Comparison of ENCODE assay signal across 11 mouse cellular contexts in genomic region chr6:8693141-8693881, GRCm38 (mm10).
DNase-seq lines count a peak whose midpoint lies in the region; ATAC-seq and TF ChIP-seq lines count a peak whose summit lies in the region.
"Had no signal": no experiment of that assay in that cellular context is flagged by ENCODE, and none has a peak within 500 bp of the region (broad histone marks: within the 10 kb centered on the region; RNA-seq: fewer than 3 reads in every experiment).

No protein-coding gene starts in this region.

- H3K9ac ChIP-seq in kidney, postnatal 0 days (ENCODE audit: low read depth, low read length): 0 out of 2 replicates have a peak overlapping the region, but pooled peaks have one; percentile 47
- H3K9ac ChIP-seq in forebrain, embryonic 14.5 days (ENCODE audit: low read length): peak overlapping the region; percentile 10; the same call in 1 of the 2 replicates
- H3K9ac ChIP-seq in limb, embryonic 15.5 days: no peak overlapping the region
- H3K9ac ChIP-seq in heart, embryonic 12.5 days: no peak overlapping the region; the same call in 1 of the 2 replicates
- H3K9ac ChIP-seq: hindbrain, embryonic 13.5 days had no signal

- no peaks in the 10 kb centered on the region for H3K9me3 ChIP-seq in kidney, postnatal 0 days (replicated peaks; ENCODE audit: low read length)
- H3K9me3 ChIP-seq in forebrain, embryonic 14.5 days (replicated peaks; ENCODE audit: control insufficient read depth, low read length): no peaks in the 10 kb centered on the region
- no peaks in the 10 kb centered on the region for H3K9me3 ChIP-seq in limb, embryonic 15.5 days
- H3K9me3 ChIP-seq in heart, embryonic 12.5 days (replicated peaks): no peaks in the 10 kb centered on the region
- H3K9me3 ChIP-seq: hindbrain, embryonic 13.5 days had no signal

- ATAC-seq in kidney, postnatal 0 days (replicated peaks; ENCODE audit: low FRiP score, low read depth): no peak
- peak; percentile 42 for ATAC-seq in forebrain, embryonic 14.5 days
- ATAC-seq in limb, embryonic 15.5 days (ENCODE audit: insufficient number of reproducible peaks, low FRiP score, low TSS enrichment, low read depth): no peak
- no peak for ATAC-seq in heart, embryonic 12.5 days (ENCODE audit: insufficient number of reproducible peaks, low FRiP score)

- H3K4me2 ChIP-seq in kidney, postnatal 0 days (ENCODE audit: low read length): no peak overlapping the region
- H3K4me2 ChIP-seq in forebrain, embryonic 14.5 days (ENCODE audit: low read length): no peak overlapping the region
- no peak overlapping the region for H3K4me2 ChIP-seq in limb, embryonic 15.5 days
- H3K4me2 ChIP-seq in heart, embryonic 12.5 days: no peak overlapping the region
- H3K4me2 ChIP-seq: hindbrain, embryonic 13.5 days had no signal

- WGBS in kidney, postnatal 0 days: 73% methylated on average over 11 of the region's 11 CpGs
- 10% methylated on average over 11 of the region's 11 CpGs for WGBS in forebrain, embryonic 14.5 days
- 58% methylated on average over 11 of the region's 11 CpGs for WGBS in limb, embryonic 15.5 days
- WGBS in heart, embryonic 12.5 days: 63% methylated on average over 11 of the region's 11 CpGs

- DNase-seq in kidney, postnatal 0 days (ENCODE audit: low spot score): no peak
- no peak for DNase-seq in kidney, postnatal 4 days
- peak; percentile 14 for DNase-seq in embryo, embryonic 9.5 days (ENCODE audit: extremely low spot score)
- peak; percentile 32 for DNase-seq in forebrain, embryonic 14.5 days (ENCODE audit: low spot score)
- DNase-seq in adrenal gland, adult 2 months: no peak
- DNase-seq in adrenal gland, postnatal 36 days: no peak
- DNase-seq: cerebellum, adult 8-10 months; lung, postnatal 14 days had no signal

- no peaks in the 10 kb centered on the region for H3K36me3 ChIP-seq in kidney, postnatal 0 days (ENCODE audit: insufficient read depth, low read length)
- no peaks in the 10 kb centered on the region for H3K36me3 ChIP-seq in forebrain, embryonic 14.5 days (ENCODE audit: control insufficient read depth, insufficient read depth, low read length)
- no peaks in the 10 kb centered on the region for H3K36me3 ChIP-seq in limb, embryonic 15.5 days
- no peaks in the 10 kb centered on the region for H3K36me3 ChIP-seq in heart, embryonic 12.5 days
- H3K36me3 ChIP-seq: hindbrain, embryonic 13.5 days had no signal

- H3K4me3 ChIP-seq in kidney, postnatal 0 days (replicated peaks; ENCODE audit: low read depth, low read length): no peak overlapping the region
- H3K4me3 ChIP-seq in forebrain, embryonic 14.5 days (ENCODE audit: low read depth, low read length): no peak overlapping the region
- no peak overlapping the region for H3K4me3 ChIP-seq in limb, embryonic 15.5 days
- H3K4me3 ChIP-seq in heart, embryonic 12.5 days: no peak overlapping the region
- H3K4me3 ChIP-seq: hindbrain, embryonic 13.5 days had no signal

- H3K27me3 ChIP-seq in kidney, postnatal 0 days (ENCODE audit: insufficient read depth, low read length): no peaks in the 10 kb centered on the region
- no peaks in the 10 kb centered on the region for H3K27me3 ChIP-seq in forebrain, embryonic 14.5 days (replicated peaks; ENCODE audit: control insufficient read depth, insufficient read depth, low read length)
- H3K27me3 ChIP-seq in limb, embryonic 15.5 days: no peaks in the 10 kb centered on the region
- no peaks in the 10 kb centered on the region for H3K27me3 ChIP-seq in heart, embryonic 12.5 days (replicated peaks)
- H3K27me3 ChIP-seq: hindbrain, embryonic 13.5 days had no signal

- H3K4me1 ChIP-seq in kidney, postnatal 0 days (replicated peaks; ENCODE audit: insufficient read depth, low read length): peaks cover 2% of the 10 kb centered on the region; the same call in 1 of the 2 replicates
- peaks cover 12% of the 10 kb centered on the region for H3K4me1 ChIP-seq in forebrain, embryonic 14.5 days (ENCODE audit: control insufficient read depth, insufficient read depth, low read length)
- peaks cover 14% of the 10 kb centered on the region for H3K4me1 ChIP-seq in limb, embryonic 15.5 days
- peaks cover 9% of the 10 kb centered on the region for H3K4me1 ChIP-seq in heart, embryonic 12.5 days (replicated peaks)

- no peak for TF ChIP-seq CTCF in kidney, postnatal 0 days (IDR thresholded peaks at IDR 0.05; ENCODE audit: low read depth)

- no peak overlapping the region for H3K27ac ChIP-seq in kidney, postnatal 0 days
- peak overlapping the region; percentile 73 for H3K27ac ChIP-seq in forebrain, embryonic 14.5 days (ENCODE audit: low read depth, low read length)
- peak overlapping the region; percentile 85 for H3K27ac ChIP-seq in limb, embryonic 15.5 days
- no peak overlapping the region for H3K27ac ChIP-seq in heart, embryonic 12.5 days (ENCODE audit: poor library complexity, severe bottlenecking)
- H3K27ac ChIP-seq: hindbrain, embryonic 13.5 days had no signal

Comparison
In these comparisons a context has a peak if more than half of its experiments do, and no peak if none do; other contexts are left out.
1. DNase-seq: peak in embryo, embryonic 9.5 days (single experiment) and forebrain, embryonic 14.5 days (single experiment); none in kidney, postnatal 0 days (single experiment), kidney, postnatal 4 days (0 of 2), adrenal gland, adult 2 months (single experiment) and adrenal gland, postnatal 36 days (0 of 2).
2. H3K27ac ChIP-seq: peak in forebrain, embryonic 14.5 days (single experiment) and limb, embryonic 15.5 days (single experiment); none in kidney, postnatal 0 days (single experiment) and heart, embryonic 12.5 days (single experiment).
3. H3K9ac ChIP-seq: peak in kidney, postnatal 0 days (single experiment) and forebrain, embryonic 14.5 days (single experiment); none in limb, embryonic 15.5 days (single experiment) and heart, embryonic 12.5 days (single experiment).